Mouse (Mus musculus) embryonic stem cell, embryonic (primary cell): ENCODE measurements at regions not wholly inside any gene's neighbourhood (a gene's known extent, or its start where the extent isn't known, plus 50 kb on each side); places are given as distances from the start of the nearest gene placed in this dataset.

ENCODE experiments used
- CTCF ChIA-PET, 4 experiments: fragments of 300-600 bp in 2 of 4; fragments of 350-600 bp in 2 of 4; sonication (Branson Sonifier 250); formaldehyde crosslinking; loops; one replicate each; lab custom pipeline; 2022; ENCODE audit warnings: inconsistent platforms in 2 of 4; lab: Charles Lee
- POLR2A ChIA-PET, 4 experiments: fragments of 300-600 bp in 2 of 4; fragments of 350-600 bp in 2 of 4; sonication (Branson Sonifier 250); formaldehyde crosslinking; loops; one replicate each; lab custom pipeline; 2022; ENCODE audit warnings: antibody characterized with exemption in 4 of 4, inconsistent platforms in 1 of 4; lab: Charles Lee

DNA sequence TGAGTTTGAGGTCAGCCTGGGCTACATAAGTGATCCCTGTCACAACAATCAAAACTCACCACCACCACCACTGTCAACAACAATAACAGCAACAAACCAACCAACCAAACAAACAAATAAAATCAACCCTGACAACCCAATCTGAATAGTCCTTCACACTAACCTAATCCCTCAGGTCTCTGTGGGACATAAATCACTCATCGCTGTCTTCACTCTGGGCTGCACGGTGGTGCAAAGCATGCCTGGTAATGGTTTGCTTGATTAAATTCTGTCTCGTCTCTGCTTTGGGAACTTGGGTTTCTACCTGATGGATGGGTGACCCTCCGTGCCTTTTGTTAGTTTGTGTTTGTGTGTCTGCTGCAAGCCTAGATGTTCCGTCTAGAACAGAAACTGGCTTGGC is 100.6 kb downstream of the Slc17a6 start:
- CTCF ChIA-PET, result no interaction called here
- POLR2A ChIA-PET, result no interaction called here

DNA sequence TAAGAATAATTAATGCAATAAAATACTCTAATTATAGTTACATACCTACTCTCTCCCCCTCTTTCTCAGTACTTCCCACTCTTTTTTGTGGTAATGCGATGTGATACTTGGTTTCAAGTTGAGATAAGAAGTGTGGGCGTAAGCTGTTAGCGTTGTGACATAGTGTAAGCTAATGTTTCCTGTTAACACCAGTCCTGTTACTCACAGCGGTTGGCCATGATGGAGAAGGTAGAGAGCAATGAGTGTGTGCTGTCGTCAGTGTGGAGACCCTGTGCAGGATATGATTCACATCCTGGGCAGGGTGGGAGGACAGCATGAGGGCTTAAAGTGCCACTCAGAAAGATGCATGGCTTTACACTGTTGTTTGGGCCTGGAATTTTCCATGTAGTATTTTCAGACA is 102.1 kb downstream of the Slc17a6 start:
- ChIA-PET CTCF (no interaction called here), POLR2A (no interaction called here)

DNA sequence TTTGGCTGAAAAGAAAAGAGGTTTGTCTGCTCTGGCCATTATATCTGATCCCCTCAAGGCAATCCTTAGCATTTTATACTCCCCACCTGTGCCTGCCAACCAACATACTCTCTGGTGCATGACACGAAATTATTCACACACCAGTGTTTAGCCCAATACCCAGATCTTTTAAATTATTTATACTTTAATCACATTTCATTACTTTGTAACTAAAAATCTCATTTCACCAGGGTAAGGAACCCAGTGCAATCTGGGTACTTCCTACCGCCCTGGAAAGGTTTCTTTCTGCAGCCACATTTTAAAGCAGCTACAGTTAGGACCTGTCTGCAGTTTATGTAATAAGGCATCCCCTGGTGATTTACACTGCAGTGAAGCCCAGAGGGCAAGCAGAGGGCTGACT is 114.5 kb downstream of the Slc17a6 start:
- ChIA-PET CTCF (no interaction called here), POLR2A (no interaction called here)

DNA sequence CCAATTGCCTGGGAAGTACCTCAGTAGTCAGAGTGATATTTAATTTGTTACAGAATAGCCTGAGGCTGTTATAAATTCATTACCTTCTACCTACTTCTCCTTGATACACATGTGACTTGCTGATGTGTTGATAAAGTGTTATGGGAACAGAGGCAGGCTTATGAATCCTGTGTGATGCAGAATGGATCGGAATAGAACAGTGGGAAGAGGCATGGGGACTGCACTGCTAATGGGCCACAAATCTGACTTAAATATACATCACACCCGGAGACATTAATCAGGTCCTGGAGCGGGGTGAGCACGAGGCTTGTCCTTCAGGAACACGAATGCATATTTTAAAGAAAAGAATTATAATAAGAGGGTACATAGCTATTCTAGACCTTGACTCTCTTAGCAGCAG is 117.8 kb downstream of the Slc17a6 start:
- ChIA-PET CTCF (no interaction called here), POLR2A (no interaction called here)

DNA sequence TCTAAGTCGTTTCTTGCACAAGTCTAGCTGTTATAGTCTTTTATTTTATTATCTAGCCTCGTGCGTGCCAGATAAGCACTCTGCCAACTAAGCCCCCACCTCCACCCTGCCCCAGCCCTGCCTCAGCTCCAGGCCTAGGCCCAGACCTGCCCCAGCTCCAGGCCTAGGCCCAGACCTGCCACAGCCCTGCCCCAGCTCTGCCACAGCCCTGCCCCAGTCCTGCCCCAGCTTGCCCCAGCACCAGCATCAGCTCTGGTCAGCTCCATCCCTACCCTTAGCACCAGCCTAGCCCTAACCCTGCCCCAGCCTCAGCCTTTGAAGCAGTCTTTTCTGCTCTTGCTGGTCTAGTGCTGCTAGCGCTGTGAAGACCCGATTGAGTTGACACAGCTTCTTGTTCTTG is 119.1 kb downstream of the Slc17a6 start:
- CTCF ChIA-PET, result no interaction called here
- POLR2A ChIA-PET, result no interaction called here

GRCm38 (mm10) chr7:51742720-51743119 is 119.1 kb upstream of the Gas2 start:
- ChIA-PET POLR2A (no interaction called here), CTCF (no interaction called here)

GRCm38 (mm10) chr7:51745598-51745997 is 116.2 kb upstream of the Gas2 start:
- ChIA-PET POLR2A (no interaction called here), CTCF (no interaction called here)

DNA sequence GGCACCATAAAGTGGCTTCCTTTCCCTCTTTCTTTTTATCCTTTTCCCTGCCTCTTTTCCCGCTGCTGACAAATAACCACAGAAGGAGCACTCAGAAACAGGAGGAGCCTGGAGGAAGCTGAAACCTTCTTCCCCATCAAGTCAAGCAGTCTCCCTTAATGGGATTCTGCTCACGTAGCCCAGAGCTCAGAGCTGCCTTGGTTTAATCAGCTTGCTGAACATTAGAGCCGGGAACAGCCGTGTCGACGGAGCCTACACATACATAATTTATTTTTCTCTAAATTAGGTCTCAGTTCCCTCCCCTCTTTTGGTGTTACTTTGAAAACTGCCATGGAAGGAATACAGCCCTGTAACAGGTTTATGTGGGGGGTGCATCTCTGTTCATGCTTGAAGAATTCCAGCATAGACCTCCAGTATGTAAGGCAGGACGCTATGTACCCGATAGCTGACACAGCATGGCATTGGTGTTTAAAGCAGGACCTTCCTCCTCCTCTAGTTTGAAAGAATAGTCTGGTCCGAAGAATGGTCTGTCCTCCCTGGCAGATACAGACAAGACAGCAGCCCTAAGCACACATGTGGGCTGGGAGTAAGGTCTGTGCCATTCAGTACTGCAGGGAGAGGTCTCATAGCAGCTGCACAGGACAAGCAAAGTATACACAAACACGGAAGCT is 113.0 kb upstream of the Gas2 start:
- POLR2A ChIA-PET, result no interaction called here
- CTCF ChIA-PET, result no interaction called here

- POLR2A ChIA-PET, result no interaction called here
- CTCF ChIA-PET, result no interaction called here
Observed at GRCm38 (mm10) chr7:51749304-51750129, 112.3 kb upstream of the Gas2 start.

- CTCF ChIA-PET, result no interaction called here
Observed at GRCm38 (mm10) chr7:51750271-51750670, 111.5 kb upstream of the Gas2 start.

GRCm38 (mm10) chr7:51753062-51753461 is 108.8 kb upstream of the Gas2 start:
- CTCF ChIA-PET, result no interaction called here
- POLR2A ChIA-PET, result no interaction called here

More at GRCm38 (mm10) chr7:51750271-51750670, 111.5 kb upstream of the Gas2 start:
- POLR2A ChIA-PET, result no interaction called here

DNA sequence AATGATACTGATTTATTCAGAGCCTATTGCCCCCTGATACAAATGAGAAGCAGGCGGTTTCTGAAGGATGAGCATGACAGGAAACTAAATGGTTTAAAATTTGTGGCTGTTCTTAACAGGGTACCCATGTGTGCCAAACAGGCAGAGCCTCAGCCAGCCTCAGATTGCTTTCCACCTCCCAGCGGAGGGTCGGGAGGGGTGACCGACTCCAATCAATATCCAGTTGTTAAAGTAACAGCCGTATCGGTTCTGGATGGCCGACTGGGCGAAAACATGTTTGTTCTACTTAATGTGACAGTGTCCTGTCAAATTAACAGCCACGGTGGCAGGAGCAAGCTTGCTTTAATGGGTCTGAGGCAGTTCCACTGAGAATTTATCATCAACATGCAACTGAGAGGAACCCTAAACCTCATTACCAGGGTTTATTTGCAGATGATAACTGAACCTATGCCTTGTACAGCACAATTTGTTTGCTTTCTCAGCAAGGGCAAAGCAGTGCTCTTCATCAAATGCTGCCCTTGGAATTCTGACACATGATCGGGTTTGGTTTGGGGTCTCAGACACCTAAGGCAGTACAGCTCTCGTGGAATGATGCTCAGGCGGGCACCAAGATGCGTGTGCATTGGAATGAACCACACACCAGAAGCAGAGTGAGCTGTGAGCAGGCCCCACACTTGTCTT is 107.5 kb upstream of the Gas2 start:
- ChIA-PET CTCF (no interaction called here), POLR2A (no interaction called here)

- POLR2A ChIA-PET, result interaction anchor here in 1 of 4 experiments (0.6 kb wide), 1 partner anchor 110 kb away, joined by 3 read pairs; no protein-coding TSS in a partner anchor
- CTCF ChIA-PET, result no interaction called here
Observed at GRCm38 (mm10) chr7:51756218-51756617, 105.6 kb upstream of the Gas2 start.

- CTCF ChIA-PET, result no interaction called here
- POLR2A ChIA-PET, result no interaction called here
Observed at GRCm38 (mm10) chr7:51759536-51760153, 102.2 kb upstream of the Gas2 start.

- ChIA-PET CTCF (no interaction called here), POLR2A (no interaction called here)
Observed at GRCm38 (mm10) chr7:51767066-51767465, 94.7 kb upstream of the Gas2 start.

- ChIA-PET POLR2A (no interaction called here), CTCF (no interaction called here)
Observed at GRCm38 (mm10) chr7:51771895-51772871, 89.6 kb upstream of the Gas2 start.

GRCm38 (mm10) chr7:51775968-51776367 is 85.8 kb upstream of the Gas2 start:
- CTCF ChIA-PET, result no interaction called here

DNA sequence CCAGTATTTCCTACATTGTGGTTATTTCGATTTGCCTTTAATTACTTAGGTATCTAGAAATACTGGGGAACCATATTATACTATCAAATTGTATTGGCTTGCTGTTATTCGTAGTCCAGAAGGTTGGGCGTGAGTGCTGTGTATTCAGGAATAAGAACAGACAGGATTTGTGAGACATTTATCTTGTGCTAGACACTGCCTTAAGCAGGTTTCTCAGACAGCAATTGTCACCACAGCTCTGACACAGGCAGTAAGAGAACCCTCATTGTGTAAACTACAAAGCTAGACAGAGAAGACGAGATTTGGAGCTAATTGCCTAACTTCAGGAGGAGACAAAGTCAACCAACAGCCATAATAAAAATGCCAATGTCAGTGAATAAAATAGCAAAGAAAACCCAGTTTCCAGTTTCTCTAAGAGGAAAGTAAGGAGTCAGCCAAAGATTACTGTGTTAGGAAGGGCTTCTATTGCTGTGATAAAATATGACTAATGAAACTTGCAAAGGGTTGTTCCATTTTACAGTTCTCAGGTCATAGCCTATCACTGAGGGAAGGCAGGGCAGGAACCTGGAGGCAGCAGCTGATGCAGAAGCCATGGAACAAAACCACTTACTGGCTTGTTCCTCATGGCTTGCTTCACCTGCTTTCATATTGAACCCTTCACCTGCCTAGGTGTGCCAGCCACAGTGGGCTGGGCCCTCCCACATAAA is 78.6 kb upstream of the Gas2 start:
- ChIA-PET POLR2A (no interaction called here), CTCF (interaction anchor here in 1 of 4 experiments (1.1 kb wide), 1 partner anchor 165 kb away, joined by 4 read pairs; no protein-coding TSS in a partner anchor)

More at GRCm38 (mm10) chr7:51775968-51776367, 85.8 kb upstream of the Gas2 start:
- POLR2A ChIA-PET, result interaction anchor here in 1 of 4 experiments (1.0 kb wide), 1 partner anchor 85 kb away, joined by 3 read pairs; no protein-coding TSS in a partner anchor
